Mouse (Mus musculus): Measurements from ENCODE around the gene Ccdc22. TPM values are rescaled to one million over a fixed set of nuclear protein-coding genes. Genes with fewer than 3 reads are reported as not detected.

Ccdc22 gene
- total and polyA plus RNA-seq, 3 experiments = 23.9 to 32.4 (median 26.0) TPM

DNA sequence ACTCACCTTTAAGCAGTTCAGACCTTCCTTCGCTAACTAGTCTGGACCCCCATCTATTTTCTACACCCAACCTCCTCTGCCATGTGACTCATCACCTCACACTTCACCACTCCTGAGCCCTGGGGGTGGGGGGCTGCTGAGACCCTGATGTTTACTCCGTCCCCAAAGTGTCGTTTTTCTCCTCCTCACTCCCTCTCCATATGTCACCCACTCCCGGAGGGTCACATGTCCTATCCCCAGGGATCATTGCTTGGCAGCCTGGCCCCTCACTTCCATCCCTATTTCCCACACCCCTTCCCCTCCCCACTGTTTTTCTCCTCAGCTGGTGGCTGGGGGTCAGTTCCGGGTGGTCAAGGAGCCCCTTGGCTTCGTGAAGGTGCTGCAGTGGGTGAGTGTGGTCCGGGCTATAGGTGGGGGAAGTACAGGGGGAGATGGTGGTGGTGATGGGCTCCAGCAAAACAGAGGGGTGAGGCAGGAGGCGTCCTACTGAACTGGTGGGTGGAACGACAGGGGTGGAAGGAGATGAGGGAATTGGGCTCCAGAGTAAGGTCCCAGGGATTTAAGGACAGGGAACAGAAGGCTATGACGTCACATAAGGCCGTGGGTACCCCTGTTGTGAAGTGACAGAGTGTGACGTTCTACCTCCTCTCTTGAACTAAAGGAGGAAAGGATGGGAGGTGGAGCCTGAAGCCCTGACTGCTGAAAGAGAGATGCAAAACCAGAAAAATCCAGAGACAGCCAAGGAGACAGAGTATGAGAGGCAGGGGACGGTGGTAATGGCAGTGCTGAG is 34.4 kb upstream of the Ccdc22 start:
- no peak for DNase-seq (ENCODE audit: extremely low read depth)
- Histone ChIP-seq H3K79me2 (replicated peaks; ENCODE audit: control insufficient read depth, extremely low read depth, insufficient read depth, poor library complexity, severe bottlenecking) (no peaks in the 10 kb centered on the region), H3K4me3 (replicated peaks in 1 of 3; ENCODE audit: low read depth in 2 of 3, low read length in 2 of 3, poor library complexity in 1 of 3) (no peak overlapping the region), H3K36me3 (replicated peaks in 1 of 2; ENCODE audit: control insufficient read depth in 1 of 2, insufficient read depth in 1 of 2, low read length in 1 of 2) (no peaks in the 10 kb centered on the region), H3K9me3 (replicated peaks; ENCODE audit: low read length) (no peaks in the 10 kb centered on the region), H3K27ac (ENCODE audit: insufficient read depth, low read depth) (no peak overlapping the region), H3K9ac (ENCODE audit: insufficient read depth, low read depth) (no peak overlapping the region), H3K4me1 (ENCODE audit: control insufficient read depth in 1 of 2, insufficient read depth in 2 of 2) (peaks cover 0 to 4% of the 10 kb centered on the region in 2 experiments; a peak in 1 of 4 replicates), H3K27me3 (replicated peaks) (peaks cover 13% of the 10 kb centered on the region), H3K4me2 (ENCODE audit: insufficient read depth, low read depth, poor library complexity, severe bottlenecking) (no peak overlapping the region)
- dilution Hi-C loops (cut with MboI; ENCODE audit: extremely low pct_ligation_motif_present, extremely low pct_unique_long_range_greater_than_20kb, low sequenced_read_pairs) = no loop called here
- TF ChIP-seq USF2 (conservative IDR thresholded peaks at IDR 0.05; ENCODE audit: low read depth, low read length) (no peak), EP300 (IDR thresholded peaks at IDR 0.05; ENCODE audit: low read length) (no peak), MAZ (IDR thresholded peaks at IDR 0.05; ENCODE audit: low read depth, low read length) (no peak), CTCF (conservative IDR thresholded peaks at IDR 0.05 in 1 of 2, IDR thresholded peaks at IDR 0.05 in 1 of 2; ENCODE audit: low read depth in 2 of 2, low read length in 2 of 2) (no peak), POLR2A (IDR thresholded peaks at IDR 0.05; ENCODE audit: low read depth, low read length) (no peak), PAX5 (IDR thresholded peaks at IDR 0.05; ENCODE audit: low read length) (no peak), ZKSCAN1 (IDR thresholded peaks at IDR 0.05; ENCODE audit: borderline replicate concordance, low read depth, low read length) (no peak)
- in situ Hi-C loops (cut with MboI; ENCODE audit: low pct_ligation_motif_present, low pct_unique_long_range_greater_than_20kb, low sequenced_read_pairs) = no loop called here

DNA sequence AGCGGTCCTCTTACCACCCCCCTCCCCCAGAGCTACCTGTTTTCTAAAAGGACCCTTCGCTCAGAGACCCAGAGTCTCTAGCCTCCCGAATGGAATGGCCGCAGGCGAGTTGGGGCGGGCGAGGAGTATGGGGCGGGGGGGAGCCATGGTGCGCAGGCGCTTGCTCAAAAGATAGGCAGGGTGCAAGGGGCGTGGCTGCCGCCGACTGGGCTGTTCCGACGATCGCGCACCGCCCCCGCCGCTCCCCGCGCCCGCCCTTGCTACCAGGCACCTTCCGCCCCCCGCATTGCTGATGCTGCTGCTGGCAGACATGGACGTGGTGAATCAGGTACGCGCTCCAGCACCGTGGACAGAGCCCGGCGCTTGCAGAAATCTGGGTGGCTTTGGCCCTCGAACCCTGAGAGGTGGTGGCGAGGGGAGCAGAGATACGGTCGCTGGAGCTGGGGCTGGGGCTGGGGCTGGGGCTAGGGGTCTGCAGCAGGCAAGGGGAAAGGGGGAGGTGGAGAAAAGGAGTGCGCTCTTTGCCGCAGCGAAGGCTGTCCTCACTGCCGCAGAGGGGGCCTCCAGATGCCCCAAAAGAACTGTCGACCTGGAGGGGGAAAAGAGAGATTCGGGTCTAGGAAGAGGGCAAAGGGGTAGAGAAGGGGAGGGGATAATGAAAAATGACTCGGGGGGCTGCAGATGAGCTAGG is 33.2 kb upstream of the Ccdc22 start, which contains the start of gene Syp:
Gene Syp (plus strand): TSS at position 71 of the 691 bp plus-strand sequence.
- in situ Hi-C loops (cut with MboI; ENCODE audit: low pct_ligation_motif_present, low pct_unique_long_range_greater_than_20kb, low sequenced_read_pairs) (no loop called here), dilution Hi-C loops (cut with MboI; ENCODE audit: extremely low pct_ligation_motif_present, extremely low pct_unique_long_range_greater_than_20kb, low sequenced_read_pairs) (no loop called here)
- Histone ChIP-seq H3K4me1 (ENCODE audit: control insufficient read depth in 1 of 2, insufficient read depth in 2 of 2) (peaks cover 0 to 4% of the 10 kb centered on the region in 2 experiments; a peak in 1 of 4 replicates), H3K27me3 (replicated peaks) (peaks cover 13% of the 10 kb centered on the region), H3K4me3 (replicated peaks in 1 of 3; ENCODE audit: low read depth in 2 of 3, low read length in 2 of 3, poor library complexity in 1 of 3) (peak within 1 kb of the TSS; percentile 15 to 58 (median 36)), H3K36me3 (replicated peaks in 1 of 2; ENCODE audit: control insufficient read depth in 1 of 2, insufficient read depth in 1 of 2, low read length in 1 of 2) (no peaks in the 10 kb centered on the region), H3K9ac (ENCODE audit: insufficient read depth, low read depth) (peak within 1 kb of the TSS; percentile 48; the same call in 1 of the 2 replicates), H3K27ac (ENCODE audit: insufficient read depth, low read depth) (no peak within 1 kb of the TSS), H3K79me2 (replicated peaks; ENCODE audit: control insufficient read depth, extremely low read depth, insufficient read depth, poor library complexity, severe bottlenecking) (no peaks in the 10 kb centered on the region), H3K9me3 (replicated peaks; ENCODE audit: low read length) (no peaks in the 10 kb centered on the region), H3K4me2 (ENCODE audit: insufficient read depth, low read depth, poor library complexity, severe bottlenecking) (peak within 1 kb of the TSS; percentile 93)
- TF ChIP-seq MAZ (IDR thresholded peaks at IDR 0.05; ENCODE audit: low read depth, low read length) (0 out of 2 replicates have a peak, but pooled peaks have one; percentile 62), USF2 (conservative IDR thresholded peaks at IDR 0.05; ENCODE audit: low read depth, low read length) (no peak), ETS1 (conservative IDR thresholded peaks at IDR 0.05; ENCODE audit: low read depth, low read length) (no peak), NRF1 (IDR thresholded peaks at IDR 0.05; ENCODE audit: low read depth, low read length) (peak; percentile 82), MEF2A (IDR thresholded peaks at IDR 0.05; ENCODE audit: borderline replicate concordance, low read depth, low read length) (0 out of 2 replicates have a peak, but pooled peaks have one; percentile 16), TCF12 (IDR thresholded peaks at IDR 0.05; ENCODE audit: low read depth, low read length) (peak; percentile 28; the same call in 1 of the 2 replicates), USF1 (IDR thresholded peaks at IDR 0.05; ENCODE audit: low read depth, low read length) (no peak), ZC3H11A (IDR thresholded peaks at IDR 0.05; ENCODE audit: low read depth, low read length) (no peak), SIN3A (IDR thresholded peaks at IDR 0.05; ENCODE audit: low read length) (peak; percentile 87), ZMIZ1 (IDR thresholded peaks at IDR 0.05; ENCODE audit: low read depth, low read length) (no peak), E2F4 (IDR thresholded peaks at IDR 0.05; ENCODE audit: insufficient replicate concordance, low read depth, low read length) (no peak), CHD1 (IDR thresholded peaks at IDR 0.05; ENCODE audit: low read depth, low read length) (no peak), ELF1 (IDR thresholded peaks at IDR 0.05; ENCODE audit: low read depth, low read length) (peak; percentile 36; the same call in 1 of the 2 replicates), POLR2A (IDR thresholded peaks at IDR 0.05; ENCODE audit: low read depth, low read length) (peak; percentile 42; the same call in 1 of the 2 replicates), EP300 (IDR thresholded peaks at IDR 0.05; ENCODE audit: low read length) (no peak), IRF4 (IDR thresholded peaks at IDR 0.05; ENCODE audit: low read depth, low read length) (no peak), MXI1 (IDR thresholded peaks at IDR 0.05; ENCODE audit: low read depth, low read length) (peak; percentile 75), MAFK (IDR thresholded peaks at IDR 0.05; ENCODE audit: insufficient replicate concordance, low read length) (no peak), JUND (conservative IDR thresholded peaks at IDR 0.05; ENCODE audit: low read depth, low read length) (no peak), HCFC1 (IDR thresholded peaks at IDR 0.05; ENCODE audit: low read depth, low read length) (peak; percentile 47; the same call in 1 of the 2 replicates), RAD21 (IDR thresholded peaks at IDR 0.05; ENCODE audit: low read depth, low read length) (no peak)
- peak; percentile 68 for DNase-seq (ENCODE audit: extremely low read depth)
